Mouse (Mus musculus): ENCODE measurements around the gene Polr2a. TPM values are rescaled to one million over a fixed set of nuclear protein-coding genes. Genes with fewer than 3 reads are reported as not detected.
A peak's percentile ranks its signal among the peaks of the same experiment; 100 is the strongest.

Gene Polr2a
- polyA plus RNA-seq, 1 experiment from 2014 or later, result 58.4 TPM

DNA sequence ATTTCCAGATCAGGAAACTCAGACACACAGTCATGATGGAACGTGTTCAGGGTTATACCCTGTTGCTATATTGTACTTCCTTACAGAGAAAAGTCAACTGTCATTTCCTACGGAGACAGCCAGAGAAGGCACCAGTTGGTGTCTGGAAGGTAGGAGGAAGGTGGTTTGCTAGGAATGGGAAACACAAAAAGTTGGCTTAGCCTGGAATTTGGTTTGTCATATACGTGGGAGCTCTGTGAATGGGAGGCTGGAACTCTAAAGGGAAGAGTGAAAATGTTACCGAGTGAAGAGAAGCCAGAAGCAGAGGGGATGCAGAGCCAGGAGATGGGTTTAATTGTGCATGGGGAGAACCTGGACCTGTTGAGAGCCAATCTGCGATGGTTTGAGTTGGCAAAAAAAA lies 33.0 kb upstream of the Polr2a start:
- 71% methylated on average over 5 of the region's 5 CpGs for WGBS
- no peak for ATAC-seq (ENCODE audit: low FRiP score, low TSS enrichment)
- no peak overlapping the region for H3K4me3 ChIP-seq (ENCODE audit: low read length)
- no peaks in the 10 kb centered on the region for H3K9me3 ChIP-seq (ENCODE audit: control insufficient read depth, low read length)
- H3K4me1 ChIP-seq (ENCODE audit: control insufficient read depth, insufficient read depth, low read length), result no peaks in the 10 kb centered on the region; the same call in 1 of the 2 replicates
- H3K9ac ChIP-seq (ENCODE audit: low read depth, low read length), result no peak overlapping the region
- H3K36me3 ChIP-seq (ENCODE audit: control insufficient read depth, insufficient read depth, low read length), result no peaks in the 10 kb centered on the region
- no peak overlapping the region for H3K27ac ChIP-seq (ENCODE audit: low read depth, low read length)
- peaks cover 4% of the 10 kb centered on the region for H3K27me3 ChIP-seq (ENCODE audit: control insufficient read depth, insufficient read depth, low read length)
- no peak overlapping the region for H3K4me2 ChIP-seq (replicated peaks; ENCODE audit: low read depth, low read length)

DNA sequence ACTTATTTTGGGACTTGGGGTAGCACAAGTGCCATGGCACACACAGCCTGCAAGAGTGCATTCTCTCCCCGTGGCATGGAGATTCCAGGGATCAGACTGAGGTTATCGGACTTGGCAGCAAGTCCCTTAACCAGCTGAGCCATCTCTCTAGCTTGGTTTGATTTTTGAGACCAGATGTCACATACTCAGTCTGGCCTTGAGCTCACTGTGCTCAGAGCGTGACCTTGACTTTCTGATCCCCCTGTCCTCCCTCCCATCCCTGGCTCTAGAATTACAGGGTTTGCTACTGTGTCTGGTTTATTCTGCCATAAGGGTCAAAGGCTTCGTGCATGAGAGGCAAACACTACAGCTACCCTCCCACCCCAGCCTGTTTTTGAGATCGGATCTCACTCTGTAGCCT lies 31.0 kb upstream of the Polr2a start:
- H3K27ac ChIP-seq (ENCODE audit: low read depth, low read length), result no peak overlapping the region
- H3K4me3 ChIP-seq (ENCODE audit: low read length), result no peak overlapping the region
- H3K4me1 ChIP-seq (ENCODE audit: control insufficient read depth, insufficient read depth, low read length), result no peaks in the 10 kb centered on the region
- 29% methylated on average over 5 of the region's 5 CpGs for WGBS
- H3K9ac ChIP-seq (ENCODE audit: low read depth, low read length), result no peak overlapping the region
- no peak overlapping the region for H3K4me2 ChIP-seq (replicated peaks; ENCODE audit: low read depth, low read length)
- no peaks in the 10 kb centered on the region for H3K9me3 ChIP-seq (ENCODE audit: control insufficient read depth, low read length)
- H3K27me3 ChIP-seq (ENCODE audit: control insufficient read depth, insufficient read depth, low read length), result no peaks in the 10 kb centered on the region
- no peaks in the 10 kb centered on the region for H3K36me3 ChIP-seq (ENCODE audit: control insufficient read depth, insufficient read depth, low read length)
- 0 out of 2 replicates have a peak, but pooled peaks have one; percentile 32 for ATAC-seq (ENCODE audit: low FRiP score, low TSS enrichment)

DNA sequence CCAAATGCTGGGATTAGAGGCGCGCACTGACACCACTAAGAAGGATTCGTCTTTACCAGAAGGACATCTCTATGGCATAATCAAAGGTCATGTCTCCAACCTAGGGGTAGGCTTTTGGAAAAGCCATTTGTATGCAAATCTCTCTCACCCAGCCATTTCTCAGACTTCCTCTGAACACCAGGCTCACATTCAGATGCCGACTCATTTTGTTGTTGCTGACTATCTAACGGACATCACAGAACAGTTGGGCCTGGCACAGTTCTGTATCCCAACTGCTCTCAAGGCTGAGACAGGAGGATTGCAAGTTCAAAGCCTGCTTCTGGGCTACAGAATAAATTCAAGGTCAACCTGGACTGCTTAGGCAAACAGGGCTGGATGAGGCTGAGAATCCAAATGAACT lies 28.9 kb upstream of the Polr2a start:
- no peak overlapping the region for H3K4me2 ChIP-seq (replicated peaks; ENCODE audit: low read depth, low read length)
- ATAC-seq (ENCODE audit: low FRiP score, low TSS enrichment), result no peak
- 91% methylated on average over 5 of the region's 5 CpGs for WGBS
- no peak overlapping the region for H3K9ac ChIP-seq (ENCODE audit: low read depth, low read length)
- H3K27me3 ChIP-seq (ENCODE audit: control insufficient read depth, insufficient read depth, low read length), result no peaks in the 10 kb centered on the region
- no peak overlapping the region for H3K27ac ChIP-seq (ENCODE audit: low read depth, low read length)
- H3K9me3 ChIP-seq (ENCODE audit: control insufficient read depth, low read length), result no peaks in the 10 kb centered on the region
- no peaks in the 10 kb centered on the region for H3K4me1 ChIP-seq (ENCODE audit: control insufficient read depth, insufficient read depth, low read length)
- no peak overlapping the region for H3K4me3 ChIP-seq (ENCODE audit: low read length)
- no peaks in the 10 kb centered on the region for H3K36me3 ChIP-seq (ENCODE audit: control insufficient read depth, insufficient read depth, low read length)

DNA sequence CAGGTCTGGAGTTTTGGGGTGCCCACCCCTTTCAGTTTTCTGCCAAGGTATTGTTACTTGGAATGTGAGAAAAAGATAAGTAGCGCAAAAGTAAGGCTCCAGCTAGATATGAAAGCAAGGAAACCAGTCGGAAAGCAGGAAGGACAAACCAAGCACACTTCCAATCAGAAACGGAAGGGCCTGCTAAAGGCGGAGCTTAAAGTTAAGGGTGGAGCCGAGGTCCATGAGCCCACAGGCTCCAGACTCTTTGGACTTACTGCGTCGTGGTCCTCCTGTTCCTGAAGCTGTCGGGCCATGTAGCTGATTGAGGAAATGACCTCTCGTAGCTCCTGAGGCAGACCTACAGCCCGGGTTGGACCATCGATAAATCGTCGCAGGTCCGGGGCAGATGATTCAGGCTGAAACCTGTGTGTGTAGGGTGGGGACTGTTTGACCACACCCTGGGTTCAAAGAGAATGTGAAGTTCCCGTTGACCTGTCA lies 26.4 kb upstream of the Polr2a start:
- 36% methylated on average over 15 of the region's 15 CpGs for WGBS
- Histone ChIP-seq H3K27me3 (ENCODE audit: control insufficient read depth, insufficient read depth, low read length) (no peaks in the 10 kb centered on the region), H3K27ac (ENCODE audit: low read depth, low read length) (no peak overlapping the region), H3K4me3 (ENCODE audit: low read length) (no peak overlapping the region), H3K9me3 (ENCODE audit: control insufficient read depth, low read length) (no peaks in the 10 kb centered on the region), H3K4me1 (ENCODE audit: control insufficient read depth, insufficient read depth, low read length) (no peaks in the 10 kb centered on the region), H3K9ac (ENCODE audit: low read depth, low read length) (no peak overlapping the region), H3K4me2 (replicated peaks; ENCODE audit: low read depth, low read length) (peak overlapping the region; percentile 32), H3K36me3 (ENCODE audit: control insufficient read depth, insufficient read depth, low read length) (no peaks in the 10 kb centered on the region)
- ATAC-seq (ENCODE audit: low FRiP score, low TSS enrichment), result no peak

DNA sequence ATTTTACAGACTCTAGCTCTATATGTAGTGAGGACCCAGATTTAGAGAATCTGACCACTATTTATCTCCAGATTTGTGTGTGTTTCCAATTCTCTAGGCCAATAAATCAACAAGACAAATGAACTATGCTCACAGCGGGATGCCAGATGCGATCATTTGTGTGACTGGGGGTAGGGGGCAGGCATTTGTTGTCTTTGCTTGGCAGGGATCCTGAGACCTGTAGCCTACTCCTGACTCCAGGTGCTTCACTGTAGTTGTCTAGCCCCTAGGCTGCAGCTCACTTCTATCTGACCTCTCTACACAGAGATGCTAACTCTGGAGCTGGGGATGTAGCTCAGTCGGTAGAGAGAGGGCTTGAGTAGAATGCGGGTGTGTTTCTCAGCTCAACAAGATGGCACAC lies 23.4 kb upstream of the Polr2a start:
- no peaks in the 10 kb centered on the region for H3K9me3 ChIP-seq (ENCODE audit: control insufficient read depth, low read length)
- peaks cover 14% of the 10 kb centered on the region for H3K4me1 ChIP-seq (ENCODE audit: control insufficient read depth, insufficient read depth, low read length)
- peaks cover 4% of the 10 kb centered on the region; the same call in 1 of the 2 replicates for H3K27me3 ChIP-seq (ENCODE audit: control insufficient read depth, insufficient read depth, low read length)
- WGBS, result 24% methylated on average over 4 of the region's 4 CpGs
- H3K4me2 ChIP-seq (replicated peaks; ENCODE audit: low read depth, low read length), result no peak overlapping the region
- no peak overlapping the region for H3K27ac ChIP-seq (ENCODE audit: low read depth, low read length)
- no peak overlapping the region for H3K4me3 ChIP-seq (ENCODE audit: low read length)
- no peak overlapping the region for H3K9ac ChIP-seq (ENCODE audit: low read depth, low read length)
- no peak for ATAC-seq (ENCODE audit: low FRiP score, low TSS enrichment)
- 0 out of 2 replicates have a peak, but pooled peaks cover 2% of the 10 kb centered on the region for H3K36me3 ChIP-seq (ENCODE audit: control insufficient read depth, insufficient read depth, low read length)

DNA sequence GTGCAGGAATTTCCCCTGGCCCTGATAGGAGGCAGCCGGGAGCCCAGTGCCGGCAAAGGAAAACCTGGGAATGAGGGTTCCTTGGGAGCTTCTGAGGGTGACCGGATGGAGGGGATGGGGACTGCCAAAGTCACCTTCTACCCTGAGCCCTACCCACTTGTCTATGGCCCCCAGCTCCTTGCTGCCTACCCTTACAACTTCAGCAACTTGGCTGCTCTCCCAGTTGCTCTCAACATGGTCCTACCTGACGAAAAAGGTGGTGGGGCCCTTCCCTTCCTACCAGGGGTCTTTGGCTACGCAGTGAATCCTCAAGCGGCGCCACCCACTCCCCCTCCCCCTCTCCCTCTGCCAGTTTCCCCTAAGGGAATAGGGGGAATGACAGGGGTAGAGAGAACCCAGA lies 20.5 kb upstream of the Polr2a start:
- no peak for ATAC-seq (ENCODE audit: low FRiP score, low TSS enrichment)
- H3K4me1 ChIP-seq (ENCODE audit: control insufficient read depth, insufficient read depth, low read length), result peaks cover 16% of the 10 kb centered on the region
- H3K9me3 ChIP-seq (ENCODE audit: control insufficient read depth, low read length), result no peaks in the 10 kb centered on the region
- WGBS, result 64% methylated on average over 7 of the region's 7 CpGs
- 0 out of 2 replicates have a peak, but pooled peaks cover 2% of the 10 kb centered on the region for H3K36me3 ChIP-seq (ENCODE audit: control insufficient read depth, insufficient read depth, low read length)
- H3K27me3 ChIP-seq (ENCODE audit: control insufficient read depth, insufficient read depth, low read length), result peaks cover 4% of the 10 kb centered on the region; the same call in 1 of the 2 replicates
- no peak overlapping the region for H3K9ac ChIP-seq (ENCODE audit: low read depth, low read length)
- H3K4me2 ChIP-seq (replicated peaks; ENCODE audit: low read depth, low read length), result no peak overlapping the region
- no peak overlapping the region for H3K27ac ChIP-seq (ENCODE audit: low read depth, low read length)
- no peak overlapping the region for H3K4me3 ChIP-seq (ENCODE audit: low read length)

DNA sequence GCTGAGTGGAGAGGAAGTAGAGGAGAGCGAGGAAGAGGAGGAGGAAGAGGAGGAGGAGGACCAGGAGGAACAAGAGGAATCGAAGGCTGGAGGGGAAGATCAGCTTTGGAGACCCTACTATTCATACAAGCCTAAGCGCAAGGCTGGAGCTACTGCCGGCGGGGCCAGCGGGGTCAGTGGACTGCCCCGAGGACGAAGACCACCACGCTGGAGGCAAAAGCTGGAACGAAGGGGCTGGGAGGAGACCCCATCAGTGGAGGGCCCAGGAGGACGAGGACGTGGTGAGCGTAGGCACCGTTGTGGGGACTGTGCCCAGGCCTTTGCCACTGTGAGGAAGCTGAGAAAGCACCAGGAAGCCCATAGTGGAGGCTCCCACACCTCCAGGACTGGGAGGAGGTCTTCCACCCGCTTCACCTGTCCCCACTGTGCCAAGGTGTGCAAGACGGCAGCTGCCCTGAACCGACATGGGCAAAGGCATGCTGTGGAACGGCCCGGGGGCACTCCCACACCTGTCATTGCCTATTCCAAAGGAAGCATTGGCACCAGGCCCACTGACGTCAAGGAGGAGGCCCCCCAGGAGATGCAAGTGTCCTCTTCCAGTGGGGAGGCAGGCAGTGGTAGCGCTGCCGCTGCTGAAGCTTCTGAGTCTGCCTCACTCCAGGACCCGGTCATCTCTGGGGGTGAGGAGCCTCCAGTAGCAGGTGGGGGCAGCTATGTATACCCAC lies 20.0 kb upstream of the Polr2a start:
- no peak overlapping the region for H3K27ac ChIP-seq (ENCODE audit: low read depth, low read length)
- no peak overlapping the region for H3K4me3 ChIP-seq (ENCODE audit: low read length)
- 0 out of 2 replicates have a peak, but pooled peaks cover 2% of the 10 kb centered on the region for H3K36me3 ChIP-seq (ENCODE audit: control insufficient read depth, insufficient read depth, low read length)
- no peak overlapping the region for H3K9ac ChIP-seq (ENCODE audit: low read depth, low read length)
- no peak for ATAC-seq (ENCODE audit: low FRiP score, low TSS enrichment)
- H3K4me2 ChIP-seq (replicated peaks; ENCODE audit: low read depth, low read length), result no peak overlapping the region
- H3K9me3 ChIP-seq (ENCODE audit: control insufficient read depth, low read length), result no peaks in the 10 kb centered on the region
- peaks cover 16% of the 10 kb centered on the region for H3K4me1 ChIP-seq (ENCODE audit: control insufficient read depth, insufficient read depth, low read length)
- 69% methylated on average over 21 of the region's 23 CpGs for WGBS
- peaks cover 4% of the 10 kb centered on the region; the same call in 1 of the 2 replicates for H3K27me3 ChIP-seq (ENCODE audit: control insufficient read depth, insufficient read depth, low read length)

DNA sequence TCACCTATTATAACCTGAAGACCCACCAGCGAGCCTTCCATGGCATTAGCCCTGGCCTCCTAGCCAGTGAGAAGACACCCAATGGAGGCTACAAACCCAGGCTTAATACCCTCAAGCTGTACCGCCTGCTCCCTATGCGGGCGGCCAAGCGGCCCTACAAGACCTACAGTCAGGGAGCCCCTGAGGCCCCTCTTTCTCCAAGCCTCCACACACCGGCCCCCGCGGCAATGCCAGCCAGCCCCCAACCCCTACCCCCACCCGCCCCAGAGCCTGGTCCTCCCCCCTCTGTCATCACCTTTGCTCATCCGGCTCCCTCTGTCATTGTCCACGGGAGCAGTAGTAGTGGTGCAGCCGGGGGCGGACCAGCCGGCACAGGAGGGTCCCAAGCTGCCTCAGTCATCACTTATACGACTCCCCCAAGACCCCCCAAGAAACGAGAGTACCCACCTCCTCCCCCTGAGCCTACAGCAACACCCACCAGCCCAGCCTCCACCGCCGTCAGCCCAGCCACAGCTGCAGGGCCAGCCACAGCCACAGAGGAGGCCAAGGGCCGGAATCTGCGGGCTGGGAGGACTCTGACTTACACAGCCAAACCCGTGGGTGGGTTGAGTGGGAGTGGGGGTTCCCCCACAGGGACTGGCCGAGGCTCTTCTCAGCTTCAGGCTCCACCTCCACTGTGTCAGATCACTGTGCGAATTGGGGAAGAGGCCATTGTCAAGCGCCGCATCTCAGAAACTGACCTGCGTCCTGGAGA lies 19.2 kb upstream of the Polr2a start:
- Histone ChIP-seq H3K4me1 (ENCODE audit: control insufficient read depth, insufficient read depth, low read length) (peaks cover 16% of the 10 kb centered on the region), H3K27ac (ENCODE audit: low read depth, low read length) (no peak overlapping the region), H3K27me3 (ENCODE audit: control insufficient read depth, insufficient read depth, low read length) (peaks cover 4% of the 10 kb centered on the region; the same call in 1 of the 2 replicates), H3K36me3 (ENCODE audit: control insufficient read depth, insufficient read depth, low read length) (0 out of 2 replicates have a peak, but pooled peaks cover 2% of the 10 kb centered on the region), H3K9me3 (ENCODE audit: control insufficient read depth, low read length) (no peaks in the 10 kb centered on the region), H3K4me2 (replicated peaks; ENCODE audit: low read depth, low read length) (no peak overlapping the region), H3K4me3 (ENCODE audit: low read length) (no peak overlapping the region), H3K9ac (ENCODE audit: low read depth, low read length) (no peak overlapping the region)
- WGBS, result 51% methylated on average over 26 of the region's 26 CpGs
- peak; percentile 54; the same call in 1 of the 2 replicates for ATAC-seq (ENCODE audit: low FRiP score, low TSS enrichment)

DNA sequence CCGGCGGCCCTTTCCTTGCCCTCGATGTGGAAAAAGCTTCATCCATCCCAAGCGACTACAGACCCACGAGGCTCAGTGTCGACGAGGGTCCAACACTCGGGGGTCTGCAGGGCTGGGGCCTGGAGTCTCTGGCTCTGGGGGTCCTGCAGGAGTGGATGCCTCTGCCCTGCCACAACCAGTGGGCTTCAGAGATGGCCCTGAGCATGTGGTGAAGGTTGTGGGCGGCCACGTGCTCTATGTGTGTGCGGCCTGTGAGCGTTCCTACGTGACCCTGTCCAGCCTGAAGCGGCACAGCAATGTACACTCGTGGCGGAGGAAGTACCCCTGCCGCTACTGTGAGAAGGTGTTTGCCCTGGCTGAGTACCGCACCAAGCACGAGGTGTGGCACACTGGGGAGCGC lies 18.1 kb upstream of the Polr2a start:
- H3K27ac ChIP-seq (ENCODE audit: low read depth, low read length), result no peak overlapping the region
- H3K36me3 ChIP-seq (ENCODE audit: control insufficient read depth, insufficient read depth, low read length), result 0 out of 2 replicates have a peak, but pooled peaks cover 2% of the 10 kb centered on the region
- no peak overlapping the region for H3K9ac ChIP-seq (ENCODE audit: low read depth, low read length)
- WGBS, result 90% methylated on average over 20 of the region's 20 CpGs
- H3K9me3 ChIP-seq (ENCODE audit: control insufficient read depth, low read length), result no peaks in the 10 kb centered on the region
- H3K27me3 ChIP-seq (ENCODE audit: control insufficient read depth, insufficient read depth, low read length), result peaks cover 4% of the 10 kb centered on the region; the same call in 1 of the 2 replicates
- no peak overlapping the region for H3K4me2 ChIP-seq (replicated peaks; ENCODE audit: low read depth, low read length)
- H3K4me3 ChIP-seq (ENCODE audit: low read length), result no peak overlapping the region
- peaks cover 16% of the 10 kb centered on the region for H3K4me1 ChIP-seq (ENCODE audit: control insufficient read depth, insufficient read depth, low read length)
- no peak for ATAC-seq (ENCODE audit: low FRiP score, low TSS enrichment)
